Mouse (Mus musculus): ENCODE data around the gene Olfr507. TPM values are rescaled to one million over a fixed set of nuclear protein-coding genes. Genes with fewer than 3 reads are reported as not detected.

Olfr507 gene
- polyA plus RNA-seq, 1 experiment from 2014 or later, result not detected

Other genes starting within 250 kb of the Olfr507 start
- not detected in 2 replicates for gene Olfr495, start 228.6 kb upstream of the Olfr507 start, polyA plus RNA-seq (2015; fragmentation: Nextera tagmentation; extraction: Ambion mirVana)
- gene Olfr497, start 201.4 kb upstream of the Olfr507 start, polyA plus RNA-seq (2015; fragmentation: Nextera tagmentation; extraction: Ambion mirVana), result not detected in 2 replicates
- not detected in 2 replicates for gene Olfr498, start 156.5 kb upstream of the Olfr507 start, polyA plus RNA-seq (2015; fragmentation: Nextera tagmentation; extraction: Ambion mirVana)
- not detected in 2 replicates for gene Olfr502, start 96.7 kb upstream of the Olfr507 start, polyA plus RNA-seq (2015; fragmentation: Nextera tagmentation; extraction: Ambion mirVana)
- not detected in 2 replicates for gene Olfr503, start 77.3 kb upstream of the Olfr507 start, polyA plus RNA-seq (2015; fragmentation: Nextera tagmentation; extraction: Ambion mirVana)
- gene Olfr504, start 56.0 kb upstream of the Olfr507 start, polyA plus RNA-seq (2015; fragmentation: Nextera tagmentation; extraction: Ambion mirVana), result not detected in 2 replicates
- gene Olfr506, start 11.0 kb upstream of the Olfr507 start, polyA plus RNA-seq (2015; fragmentation: Nextera tagmentation; extraction: Ambion mirVana), result not detected in 2 replicates
- not detected in 2 replicates for gene Olfr508, start 8.2 kb downstream of the Olfr507 start, polyA plus RNA-seq (2015; fragmentation: Nextera tagmentation; extraction: Ambion mirVana)
- not detected in 2 replicates for gene Olfr509, start 30.1 kb downstream of the Olfr507 start, polyA plus RNA-seq (2015; fragmentation: Nextera tagmentation; extraction: Ambion mirVana)
- gene Olfr510, start 44.6 kb downstream of the Olfr507 start, polyA plus RNA-seq (2015; fragmentation: Nextera tagmentation; extraction: Ambion mirVana), result not detected in 2 replicates
- gene Olfr512, start 91.5 kb downstream of the Olfr507 start, polyA plus RNA-seq (2015; fragmentation: Nextera tagmentation; extraction: Ambion mirVana), result not detected in 2 replicates
- not detected in 2 replicates for gene Olfr513, start 129.2 kb downstream of the Olfr507 start, polyA plus RNA-seq (2015; fragmentation: Nextera tagmentation; extraction: Ambion mirVana)
- gene Olfr514, start 204.2 kb downstream of the Olfr507 start, polyA plus RNA-seq (2015; fragmentation: Nextera tagmentation; extraction: Ambion mirVana), result not detected in 2 replicates
- not detected in 2 replicates for gene Olfr516, start 228.7 kb downstream of the Olfr507 start, polyA plus RNA-seq (2015; fragmentation: Nextera tagmentation; extraction: Ambion mirVana)

All from heart, embryonic 15.5 days (tissue).